Mouse (Mus musculus): Measurements from ENCODE around the gene Wdr61. TPM values are rescaled to one million over a fixed set of nuclear protein-coding genes. Genes with fewer than 3 reads are reported as not detected.

Wdr61 gene
- polyA plus RNA-seq, 1 experiment from 2014 or later: 75.4 TPM

DNA sequence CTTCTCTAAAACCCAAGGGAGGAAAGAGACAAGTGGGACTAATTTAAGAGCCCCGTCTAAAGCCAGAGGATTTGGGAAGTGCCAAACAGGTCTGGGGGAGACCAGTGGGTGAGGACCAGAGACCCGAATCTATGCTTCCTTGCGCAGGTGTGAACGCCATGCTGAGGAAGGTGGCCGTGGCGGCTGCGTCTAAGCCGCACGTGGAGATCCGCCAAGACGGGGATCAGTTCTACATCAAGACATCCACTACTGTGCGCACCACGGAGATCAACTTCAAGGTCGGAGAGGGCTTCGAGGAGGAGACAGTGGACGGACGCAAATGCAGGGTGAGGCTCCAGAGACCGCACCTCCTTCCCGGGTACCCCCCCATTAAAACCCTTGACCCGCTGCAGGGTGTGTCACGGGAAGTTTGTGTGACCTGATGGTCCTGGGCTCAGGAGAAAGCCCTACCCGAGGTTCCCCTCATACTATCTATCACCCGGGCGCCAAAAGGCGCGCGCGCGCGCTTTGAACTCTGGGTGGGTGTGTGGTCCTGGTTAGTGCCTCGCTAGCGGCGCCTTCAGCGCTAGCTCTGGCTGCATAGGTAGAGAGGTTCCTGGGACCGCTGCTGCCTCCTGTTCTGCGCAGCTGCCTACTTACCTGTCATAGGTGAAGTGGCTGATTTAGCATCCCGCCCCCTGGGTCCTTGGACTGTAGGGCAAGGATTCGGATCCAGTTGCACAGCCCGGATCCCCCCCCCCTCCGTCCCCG, 31.2 kb upstream of the Wdr61 start:
- Histone ChIP-seq H3K9ac (replicated peaks) (no peak overlapping the region), H3K4me2 (ENCODE audit: low read depth, low read length) (0 out of 2 replicates have a peak overlapping the region, but pooled peaks have one; percentile 1), H3K9me3 (ENCODE audit: low read length) (no peaks in the 10 kb centered on the region), H3K4me3 (ENCODE audit: low read depth, low read length) (0 out of 2 replicates have a peak overlapping the region, but pooled peaks have one; percentile 17), H3K27ac (ENCODE audit: low read depth) (no peak overlapping the region), H3K36me3 (replicated peaks; ENCODE audit: insufficient read depth, low read length) (no peaks in the 10 kb centered on the region), H3K4me1 (ENCODE audit: insufficient read depth) (no peaks in the 10 kb centered on the region; the same call in 1 of the 2 replicates), H3K27me3 (ENCODE audit: insufficient read depth, low read length) (peaks cover 65% of the 10 kb centered on the region)
- ATAC-seq: no peak
- no peak for TF ChIP-seq EP300 (IDR thresholded peaks at IDR 0.05; ENCODE audit: low read depth)
- TF ChIP-seq CTCF (IDR thresholded peaks at IDR 0.05; ENCODE audit: low read depth): no peak
- DNase-seq: no peak
- 2% methylated on average over 41 of the region's 41 CpGs for WGBS (ENCODE audit: insufficient replicate concordance)

DNA sequence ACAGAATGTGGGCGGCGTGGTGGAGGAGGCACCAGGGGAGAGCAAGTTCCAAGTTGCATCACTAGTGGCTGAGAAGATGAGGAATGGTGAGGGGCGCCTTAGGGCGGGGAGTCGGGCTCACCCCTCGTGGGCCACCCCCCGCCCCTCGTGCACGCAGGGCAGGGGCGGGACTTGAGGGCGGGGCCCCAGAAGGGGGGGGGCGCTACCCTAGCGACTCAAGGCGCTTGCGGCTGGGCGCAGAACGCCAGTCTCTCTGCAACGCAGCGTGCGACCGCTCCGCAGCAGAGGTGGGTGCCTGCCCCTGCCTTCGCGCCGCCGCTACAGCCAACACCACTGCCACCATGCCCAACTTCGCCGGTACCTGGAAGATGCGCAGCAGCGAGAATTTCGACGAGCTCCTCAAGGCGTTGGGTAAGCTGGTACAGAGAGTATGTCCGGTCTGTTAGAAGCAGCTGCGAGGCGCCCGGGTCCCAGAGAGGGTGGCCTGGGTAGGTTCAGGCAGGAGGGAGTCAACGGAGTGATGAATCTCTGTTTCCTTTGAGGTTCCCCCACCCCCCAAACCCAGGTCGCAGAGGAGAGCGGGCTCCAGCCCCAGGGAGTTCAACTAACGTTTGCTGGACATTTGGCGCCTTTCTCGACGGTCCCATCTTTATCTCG, 30.4 kb upstream of the Wdr61 start, which contains the start of gene Crabp1:
Crabp1 (plus strand) TSS at position 188 of the 657 bp plus-strand sequence.
- WGBS (ENCODE audit: insufficient replicate concordance): 4% methylated on average over 40 of the region's 45 CpGs
- H3K27me3 ChIP-seq (ENCODE audit: insufficient read depth, low read length): peaks cover 60% of the 10 kb centered on the region

DNA sequence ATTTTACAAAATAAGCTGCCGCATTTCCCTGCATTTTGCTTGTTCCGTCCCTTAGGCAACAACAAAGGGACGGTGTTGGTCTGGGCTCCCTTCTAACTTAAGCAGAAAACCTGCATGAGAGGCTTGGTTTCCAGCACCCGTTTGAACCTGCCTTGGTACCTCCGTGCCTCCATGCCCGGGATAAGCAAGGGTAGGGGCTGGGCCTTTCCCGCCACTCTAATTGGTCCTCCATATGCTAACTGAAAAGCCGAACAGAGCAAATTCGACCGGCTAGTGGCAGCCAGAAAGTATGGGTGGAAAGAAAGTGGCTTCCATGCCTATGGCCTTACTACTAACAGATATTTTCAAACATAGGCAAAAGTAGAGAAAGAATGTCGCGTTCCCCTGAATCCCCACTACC, 29.8 kb upstream of the Wdr61 start:
- Histone ChIP-seq H3K4me3 (ENCODE audit: low read depth, low read length) (no peak overlapping the region), H3K4me1 (ENCODE audit: insufficient read depth) (no peaks in the 10 kb centered on the region; the same call in 1 of the 2 replicates), H3K9me3 (ENCODE audit: low read length) (no peaks in the 10 kb centered on the region), H3K9ac (replicated peaks) (no peak overlapping the region), H3K27ac (ENCODE audit: low read depth) (no peak overlapping the region), H3K27me3 (ENCODE audit: insufficient read depth, low read length) (peaks cover 60% of the 10 kb centered on the region), H3K4me2 (ENCODE audit: low read depth, low read length) (no peak overlapping the region), H3K36me3 (replicated peaks; ENCODE audit: insufficient read depth, low read length) (no peaks in the 10 kb centered on the region)
- DNase-seq (no peak), ATAC-seq (no peak)
- WGBS (ENCODE audit: insufficient replicate concordance): 21% methylated on average over 12 of the region's 12 CpGs
- TF ChIP-seq CTCF (IDR thresholded peaks at IDR 0.05; ENCODE audit: low read depth): no peak

More for the DNA sequence above, 30.4 kb upstream of the Wdr61 start, which contains the start of gene Crabp1:
- Histone ChIP-seq H3K4me2 (ENCODE audit: low read depth, low read length) (peak within 1 kb of the TSS; percentile 1; the same call in 1 of the 2 replicates), H3K4me1 (ENCODE audit: insufficient read depth) (no peaks in the 10 kb centered on the region; the same call in 1 of the 2 replicates), H3K9me3 (ENCODE audit: low read length) (no peaks in the 10 kb centered on the region), H3K9ac (replicated peaks) (no peak within 1 kb of the TSS), H3K36me3 (replicated peaks; ENCODE audit: insufficient read depth, low read length) (no peaks in the 10 kb centered on the region), H3K4me3 (ENCODE audit: low read depth, low read length) (0 out of 2 replicates have a peak within 1 kb of the TSS, but pooled peaks have one; percentile 17), H3K27ac (ENCODE audit: low read depth) (no peak within 1 kb of the TSS)
- ATAC-seq (no peak), DNase-seq (no peak)
- TF ChIP-seq EP300 (IDR thresholded peaks at IDR 0.05; ENCODE audit: low read depth) (no peak), CTCF (IDR thresholded peaks at IDR 0.05; ENCODE audit: low read depth) (no peak)

DNA sequence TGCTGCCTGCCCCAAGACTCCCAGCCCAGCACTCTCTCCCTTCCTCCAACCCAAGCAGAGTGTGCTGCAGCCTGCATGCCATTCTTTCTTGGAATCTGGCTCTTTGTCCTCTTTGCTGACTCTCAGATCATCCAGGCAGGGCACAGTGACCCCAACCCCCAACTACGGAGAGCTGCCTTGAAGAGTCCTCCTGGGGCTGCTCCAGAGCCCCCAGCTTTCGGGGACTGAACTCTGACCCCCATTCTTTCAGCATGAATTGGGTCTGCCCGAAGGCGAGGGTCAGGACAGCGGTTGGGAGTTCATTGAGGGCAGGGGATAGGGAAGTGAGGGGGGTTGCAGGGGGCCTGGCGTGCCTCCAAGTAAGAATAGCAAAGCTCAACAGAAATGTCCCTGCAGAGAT, 25.3 kb upstream of the Wdr61 start:
- 51% methylated on average over 6 of the region's 6 CpGs for WGBS (ENCODE audit: insufficient replicate concordance)
- TF ChIP-seq EP300 (IDR thresholded peaks at IDR 0.05; ENCODE audit: low read depth) (no peak), CTCF (IDR thresholded peaks at IDR 0.05; ENCODE audit: low read depth) (no peak)
- H3K4me1 ChIP-seq (ENCODE audit: insufficient read depth): no peaks in the 10 kb centered on the region; the same call in 1 of the 2 replicates
- H3K4me2 ChIP-seq (ENCODE audit: low read depth, low read length): no peak overlapping the region
- no peaks in the 10 kb centered on the region for H3K9me3 ChIP-seq (ENCODE audit: low read length)
- ATAC-seq: no peak
- no peak overlapping the region for H3K4me3 ChIP-seq (ENCODE audit: low read depth, low read length)
- no peak overlapping the region for H3K27ac ChIP-seq (ENCODE audit: low read depth)
- H3K36me3 ChIP-seq (replicated peaks; ENCODE audit: insufficient read depth, low read length): no peaks in the 10 kb centered on the region
- H3K27me3 ChIP-seq (ENCODE audit: insufficient read depth, low read length): peaks cover 27% of the 10 kb centered on the region
- no peak for DNase-seq
- H3K9ac ChIP-seq (replicated peaks): no peak overlapping the region

DNA sequence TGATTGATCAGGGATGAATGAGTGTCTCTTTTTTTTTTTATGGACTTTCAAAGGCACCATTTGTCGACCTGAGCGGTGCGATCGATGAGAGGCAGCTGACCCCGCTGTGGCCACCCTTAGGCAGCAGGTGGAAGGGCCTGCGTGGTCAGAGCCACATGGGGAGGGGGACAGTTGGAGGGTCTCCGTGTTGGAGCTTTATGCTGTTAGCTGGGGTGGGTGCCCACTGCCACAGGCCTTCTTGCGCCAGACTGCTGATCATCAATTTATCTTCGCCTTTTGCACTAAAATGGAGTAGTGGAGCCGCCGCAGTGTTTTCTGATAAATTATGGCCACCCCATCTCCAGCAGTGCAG, 18.6 kb upstream of the Wdr61 start:
- no peak overlapping the region for H3K9ac ChIP-seq (replicated peaks)
- no peaks in the 10 kb centered on the region for H3K27me3 ChIP-seq (ENCODE audit: insufficient read depth, low read length)
- DNase-seq: no peak
- no peaks in the 10 kb centered on the region for H3K9me3 ChIP-seq (ENCODE audit: low read length)
- no peaks in the 10 kb centered on the region for H3K36me3 ChIP-seq (replicated peaks; ENCODE audit: insufficient read depth, low read length)
- no peak overlapping the region for H3K4me3 ChIP-seq (ENCODE audit: low read depth, low read length)
- no peak overlapping the region for H3K4me2 ChIP-seq (ENCODE audit: low read depth, low read length)
- no peak for ATAC-seq
- no peak for TF ChIP-seq EP300 (IDR thresholded peaks at IDR 0.05; ENCODE audit: low read depth)
- no peak for TF ChIP-seq CTCF (IDR thresholded peaks at IDR 0.05; ENCODE audit: low read depth)
- 67% methylated on average over 11 of the region's 11 CpGs for WGBS (ENCODE audit: insufficient replicate concordance)
- H3K4me1 ChIP-seq (ENCODE audit: insufficient read depth): no peaks in the 10 kb centered on the region
- H3K27ac ChIP-seq (ENCODE audit: low read depth): no peak overlapping the region

DNA sequence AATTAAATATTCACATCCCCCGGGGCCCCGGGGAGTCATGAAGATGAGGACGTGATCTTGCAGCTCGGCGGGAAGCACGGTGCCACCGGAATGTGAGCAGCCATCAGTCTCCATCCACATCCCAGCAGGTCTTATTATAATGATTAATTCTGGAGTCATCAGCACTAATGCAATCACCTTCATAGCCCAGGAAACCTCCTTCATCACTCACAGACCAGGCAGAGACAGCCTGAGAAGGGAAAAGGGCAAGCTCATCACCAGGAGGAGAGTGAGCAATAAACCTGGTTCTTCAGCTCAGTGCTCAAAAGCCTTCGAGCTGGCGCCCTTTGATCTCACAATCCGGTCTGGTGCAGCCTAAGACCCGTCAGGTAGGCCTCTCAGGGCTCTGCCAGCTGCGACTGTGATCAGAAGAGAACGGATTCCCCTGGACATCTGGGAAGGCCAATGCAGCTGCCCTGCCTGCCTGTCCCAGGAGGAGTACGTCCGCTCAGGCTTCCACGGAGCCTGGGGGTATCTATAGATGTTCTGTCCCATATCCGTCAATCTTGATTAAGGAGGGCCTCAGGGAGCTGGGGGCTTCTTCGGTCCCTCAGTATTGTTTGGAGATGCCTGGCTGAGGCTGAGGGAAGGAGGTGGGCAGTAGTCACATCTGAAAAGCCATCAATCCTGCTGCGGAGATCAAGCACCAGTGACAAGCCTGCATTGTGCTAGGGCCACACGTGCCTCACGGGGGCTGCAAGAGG, 18.1 kb upstream of the Wdr61 start:
- TF ChIP-seq CTCF (IDR thresholded peaks at IDR 0.05; ENCODE audit: low read depth) (no peak), EP300 (IDR thresholded peaks at IDR 0.05; ENCODE audit: low read depth) (no peak)
- no peaks in the 10 kb centered on the region for H3K9me3 ChIP-seq (ENCODE audit: low read length)
- WGBS (ENCODE audit: insufficient replicate concordance): 46% methylated on average over 21 of the region's 21 CpGs

More for the DNA sequence above, 18.1 kb upstream of the Wdr61 start:
- H3K27me3 ChIP-seq (ENCODE audit: insufficient read depth, low read length): no peaks in the 10 kb centered on the region
- H3K9ac ChIP-seq (replicated peaks): no peak overlapping the region
- H3K4me3 ChIP-seq (ENCODE audit: low read depth, low read length): no peak overlapping the region
- H3K4me2 ChIP-seq (ENCODE audit: low read depth, low read length): no peak overlapping the region
- DNase-seq: no peak
- no peak overlapping the region for H3K27ac ChIP-seq (ENCODE audit: low read depth)
- H3K36me3 ChIP-seq (replicated peaks; ENCODE audit: insufficient read depth, low read length): no peaks in the 10 kb centered on the region
- no peaks in the 10 kb centered on the region for H3K4me1 ChIP-seq (ENCODE audit: insufficient read depth)
- no peak for ATAC-seq

All from liver, postnatal 0 days (tissue).